Mouse (Mus musculus) macrophage (primary cell): ENCODE data around the gene Tex264. TPM values are rescaled to one million over a fixed set of nuclear protein-coding genes. Genes with fewer than 3 reads are reported as not detected.

Experiments
- H3K27ac ChIP-seq: fragments of 350-480 bp; formaldehyde crosslinking; 2 replicates; pipeline ENCODE4 v1.9.0; 2021
- H3K36me3 ChIP-seq: fragments of 350-480 bp; formaldehyde crosslinking; 2 replicates; pipeline ENCODE4 v1.9.0; 2021; ENCODE audit errors: inconsistent target
- H3K4me3 ChIP-seq: fragments of 350-480 bp; formaldehyde crosslinking; 2 replicates; pipeline ENCODE4 v1.9.0; 2021; ENCODE audit errors: inconsistent target
- H3K79me2 ChIP-seq: fragments of 350-480 bp; formaldehyde crosslinking; 2 replicates; pipeline ENCODE4 v1.9.0; 2021; ENCODE audit errors: inconsistent target
- WGBS: methylation state at CpG from one replicate; pipeline ENCODE4 v1.1.7; 2026; ENCODE audit warnings: inconsistent platforms; ENCODE audit not compliant: missing documents; 5-methylcytosine and 5-hydroxymethylcytosine counted together
- polyA plus RNA-seq: library from polyadenylated mRNA; stranded (reverse); fragments of 250-400 nt; gene quantifications from 3 replicates; pipeline ENCODE4 v1.2.4, GENCODE M21; 2018; ENCODE audit warnings: inconsistent platforms

Tex264 gene
- polyA plus RNA-seq, 1 experiment from 2014 or later: 91.7 TPM

DNA sequence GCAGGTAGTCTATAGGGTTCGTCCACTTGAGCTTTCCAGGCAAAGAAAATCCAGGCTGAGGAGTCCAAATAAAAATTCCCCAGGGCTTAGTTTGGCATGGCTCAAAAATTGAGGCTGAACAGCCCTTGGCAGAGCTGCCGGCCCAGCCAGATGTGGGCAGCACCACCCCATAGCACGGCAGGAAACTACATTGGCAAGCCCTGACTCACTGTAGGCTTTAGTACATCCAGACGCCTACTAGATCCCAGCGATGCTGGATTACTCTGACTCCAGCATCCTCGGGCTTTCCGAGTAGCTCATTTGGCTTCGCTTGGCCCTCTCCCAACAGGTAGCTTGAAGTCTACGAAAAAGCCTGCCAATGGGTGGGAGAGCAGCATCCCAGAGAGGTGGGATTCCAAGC is 4.7 kb downstream of the Tex264 start:
- Histone ChIP-seq H3K36me3 (peaks cover 44% of the 10 kb centered on the region), H3K79me2 (peaks cover 22% of the 10 kb centered on the region), H3K4me3 (no peak overlapping the region), H3K27ac (no peak overlapping the region)
- WGBS: 99% methylated on average over 9 of the region's 9 CpGs

DNA sequence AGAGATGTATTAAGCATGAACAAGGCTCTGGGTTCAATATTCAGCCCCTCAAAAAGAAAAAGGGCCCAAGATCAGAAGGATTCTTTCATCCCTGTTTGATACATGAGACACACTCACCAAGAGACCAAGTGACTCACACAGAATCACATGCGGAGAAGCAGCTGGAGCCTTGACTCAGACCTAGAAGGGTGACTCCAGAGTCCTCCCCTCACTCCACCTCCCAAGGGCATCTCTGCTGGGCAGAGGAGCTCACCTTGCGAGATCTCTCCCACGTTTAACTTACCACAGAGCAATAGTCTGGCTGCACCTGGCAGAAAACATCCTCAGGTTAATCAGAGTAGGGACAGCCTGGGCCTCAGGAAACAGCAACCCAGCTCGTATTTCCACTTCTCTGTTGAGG is 7.5 kb downstream of the Tex264 start:
- H3K36me3 ChIP-seq: peaks cover 53% of the 10 kb centered on the region
- 87% methylated on average over 4 of the region's 4 CpGs for WGBS
- H3K27ac ChIP-seq: no peak overlapping the region

DNA sequence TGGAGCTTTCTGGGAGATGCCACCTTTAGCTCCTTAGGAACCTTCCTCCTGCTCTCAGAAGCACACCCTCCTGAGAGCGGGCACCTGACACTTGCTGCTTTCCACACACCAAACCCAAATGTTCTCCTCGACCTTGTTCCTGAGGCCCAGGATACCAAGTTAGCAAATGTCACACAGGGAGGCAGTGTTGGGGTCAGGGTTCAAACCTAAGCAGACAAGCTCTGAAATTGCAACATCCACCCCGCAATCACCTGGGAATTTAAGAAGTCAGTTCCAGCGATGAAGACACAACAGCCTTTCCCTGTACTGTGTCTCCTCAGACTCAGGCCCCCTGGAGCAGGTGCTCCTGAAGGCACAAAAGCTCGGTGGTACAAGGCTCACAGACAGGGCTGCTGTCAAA is 8.0 kb downstream of the Tex264 start:
- no peak overlapping the region for H3K27ac ChIP-seq
- no peak overlapping the region for H3K4me3 ChIP-seq
- H3K36me3 ChIP-seq: peaks cover 57% of the 10 kb centered on the region
- 92% methylated on average over 5 of the region's 5 CpGs for WGBS
- H3K79me2 ChIP-seq: no peaks in the 10 kb centered on the region

More for the DNA sequence above, 7.5 kb downstream of the Tex264 start:
- Histone ChIP-seq H3K4me3 (no peak overlapping the region), H3K79me2 (peaks cover 4% of the 10 kb centered on the region; the same call in 1 of the 2 replicates)

DNA sequence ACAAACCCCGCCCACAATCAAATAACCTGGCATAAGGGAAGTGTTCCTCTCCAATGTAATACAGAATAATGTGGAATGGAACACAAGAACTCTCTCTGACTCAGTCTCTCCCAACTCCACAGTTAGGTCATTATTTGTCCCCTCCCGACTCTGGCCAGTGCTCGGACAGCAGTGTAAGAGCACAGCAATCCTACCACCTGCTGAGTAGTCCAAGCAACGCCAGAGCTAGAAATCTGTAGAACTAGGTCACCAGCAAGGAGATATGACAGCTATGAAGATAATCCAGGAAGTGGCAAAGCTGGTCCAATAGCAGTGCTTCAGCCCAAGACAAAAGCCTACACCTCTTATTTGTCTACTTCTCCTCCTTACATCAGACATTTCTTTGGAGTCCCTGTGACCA is 9.2 kb downstream of the Tex264 start:
- Histone ChIP-seq H3K4me3 (no peak overlapping the region), H3K27ac (no peak overlapping the region), H3K79me2 (no peaks in the 10 kb centered on the region), H3K36me3 (peaks cover 61% of the 10 kb centered on the region)
- 93% methylated on average over 4 of the region's 4 CpGs for WGBS

DNA sequence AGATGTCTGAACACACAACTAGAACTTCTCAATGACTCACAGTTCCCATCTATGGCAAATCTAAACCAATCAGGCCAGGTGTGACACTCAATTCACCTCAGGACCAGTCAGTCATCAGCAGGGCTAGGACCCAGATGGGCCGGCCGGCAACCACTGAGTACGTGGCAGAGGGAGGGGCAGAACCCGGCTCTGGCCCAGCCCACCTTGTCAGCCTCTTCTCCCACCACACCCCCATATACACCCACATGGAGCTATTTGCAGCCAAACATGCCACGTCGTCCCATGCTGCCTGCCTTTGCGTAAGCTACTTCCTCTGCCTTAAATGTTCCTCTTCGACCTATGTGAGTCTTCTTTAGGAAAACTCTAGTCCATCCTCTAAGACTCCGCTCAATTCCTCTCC is 9.8 kb downstream of the Tex264 start:
- Histone ChIP-seq H3K36me3 (peaks cover 61% of the 10 kb centered on the region), H3K4me3 (no peak overlapping the region), H3K79me2 (no peaks in the 10 kb centered on the region), H3K27ac (no peak overlapping the region)
- 73% methylated on average over 7 of the region's 9 CpGs for WGBS

DNA sequence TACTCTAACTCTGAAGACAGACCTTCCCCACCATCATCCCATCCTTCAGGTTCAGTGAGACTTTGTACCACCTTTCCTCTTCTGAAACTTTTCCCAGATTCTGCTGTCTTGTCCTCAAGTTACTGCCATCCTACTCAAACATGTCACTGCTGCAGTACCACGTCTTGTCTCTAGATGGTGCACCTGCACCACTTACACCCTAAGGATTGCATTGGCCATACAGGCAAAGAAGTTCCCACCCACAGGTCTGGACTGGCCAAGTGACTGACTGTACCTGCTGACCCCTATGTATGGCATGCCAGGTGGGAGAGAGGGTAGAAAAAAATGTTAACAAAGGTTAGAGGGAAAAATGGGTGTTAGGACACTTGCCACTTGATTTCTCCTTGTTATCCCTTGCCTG is 10.2 kb downstream of the Tex264 start:
- Histone ChIP-seq H3K4me3 (no peak overlapping the region), H3K79me2 (no peaks in the 10 kb centered on the region), H3K27ac (no peak overlapping the region), H3K36me3 (peaks cover 61% of the 10 kb centered on the region)
- 0% methylated on average over 1 of the region's 1 CpGs for WGBS

DNA sequence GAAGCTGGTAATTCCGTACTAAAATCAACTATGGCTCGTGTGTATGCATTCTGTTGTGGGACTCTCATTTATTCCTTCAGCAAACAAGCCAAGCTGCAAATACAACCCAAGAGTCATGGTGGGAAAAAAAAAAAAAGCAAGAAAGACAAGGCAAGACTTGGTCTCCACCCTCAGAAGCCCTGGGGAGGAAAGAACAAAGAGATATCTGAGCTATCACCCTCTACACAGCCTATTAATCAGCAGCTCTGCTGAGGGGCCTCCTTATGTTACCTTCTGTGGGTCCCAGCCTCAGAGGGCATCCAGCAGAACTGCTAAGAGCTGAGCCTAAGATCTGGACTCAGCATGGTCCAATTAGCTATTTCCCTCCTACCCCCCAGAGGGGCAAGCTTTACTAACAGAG is 11.9 kb downstream of the Tex264 start:
- Histone ChIP-seq H3K27ac (no peak overlapping the region), H3K79me2 (no peaks in the 10 kb centered on the region), H3K36me3 (peaks cover 61% of the 10 kb centered on the region), H3K4me3 (no peak overlapping the region)
- 93% methylated on average over 2 of the region's 2 CpGs for WGBS

DNA sequence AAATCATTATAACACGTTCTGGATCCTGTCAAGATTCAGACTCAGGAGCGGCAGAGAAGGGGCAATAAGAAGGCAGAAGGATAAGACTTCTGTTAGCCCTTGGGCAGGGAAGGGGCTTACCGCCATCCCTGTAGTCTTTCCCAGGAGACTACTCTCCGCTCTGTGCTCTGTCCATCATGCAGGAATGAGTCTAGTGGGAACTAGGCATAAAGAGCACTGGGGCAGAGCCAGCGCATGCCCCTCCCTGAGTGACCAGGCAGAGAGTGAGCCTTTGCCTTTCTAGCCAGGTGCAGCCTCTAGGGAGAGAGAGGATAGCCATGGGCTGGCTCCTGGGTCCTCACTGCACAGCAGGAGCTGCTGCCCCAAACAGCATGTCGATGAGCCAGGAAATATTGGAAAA is 20.9 kb downstream of the Tex264 start:
- no peak overlapping the region for H3K27ac ChIP-seq
- WGBS: 97% methylated on average over 6 of the region's 6 CpGs
- H3K36me3 ChIP-seq: peaks cover 95% of the 10 kb centered on the region
- no peaks in the 10 kb centered on the region for H3K79me2 ChIP-seq
- no peak overlapping the region for H3K4me3 ChIP-seq

DNA sequence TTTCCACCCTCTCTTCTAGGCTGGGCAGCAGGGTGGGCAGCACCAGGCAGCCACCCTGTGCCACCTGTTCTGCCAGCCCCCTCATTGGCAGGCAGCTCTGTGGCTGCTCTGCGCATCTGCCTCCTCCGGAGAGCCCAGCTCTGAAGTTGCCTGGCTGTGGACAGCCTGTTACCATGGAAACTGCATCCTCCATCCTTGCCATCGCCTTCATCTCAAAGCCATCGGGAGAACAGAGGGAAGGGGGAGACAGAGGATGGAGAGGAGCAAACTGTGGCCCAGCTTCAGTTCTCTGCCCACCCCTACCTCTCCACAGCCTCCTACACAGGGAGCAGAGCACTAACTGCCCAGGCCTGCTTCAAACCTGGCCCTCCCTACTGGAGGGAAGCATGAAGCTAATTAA is 21.3 kb downstream of the Tex264 start:
- Histone ChIP-seq H3K27ac (no peak overlapping the region), H3K4me3 (no peak overlapping the region), H3K79me2 (no peaks in the 10 kb centered on the region), H3K36me3 (peaks cover 94% of the 10 kb centered on the region)
- 92% methylated on average over 4 of the region's 4 CpGs for WGBS

DNA sequence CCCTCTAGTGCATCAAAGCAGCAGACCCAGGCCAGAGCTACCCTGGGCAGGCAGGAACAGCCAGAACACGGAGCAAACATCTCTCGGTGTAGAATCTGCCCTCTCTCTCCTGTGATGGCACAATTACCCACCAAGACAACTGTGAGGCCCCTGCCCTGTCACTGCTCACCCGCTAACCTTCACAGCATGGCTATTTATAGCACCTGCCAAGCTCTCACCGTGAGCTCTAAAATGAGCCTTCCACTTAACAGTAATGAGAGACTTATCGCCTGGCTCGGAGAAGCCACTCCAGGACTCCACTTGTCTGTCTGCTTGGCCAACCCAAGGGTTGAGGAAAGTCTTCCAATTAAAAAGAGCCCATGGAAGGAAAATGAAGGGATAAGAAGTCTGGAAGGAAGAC is 22.5 kb downstream of the Tex264 start:
- H3K27ac ChIP-seq: no peak overlapping the region
- H3K36me3 ChIP-seq: peaks cover 93% of the 10 kb centered on the region
- no peak overlapping the region for H3K4me3 ChIP-seq
- WGBS: 95% methylated on average over 4 of the region's 6 CpGs
- no peaks in the 10 kb centered on the region for H3K79me2 ChIP-seq

DNA sequence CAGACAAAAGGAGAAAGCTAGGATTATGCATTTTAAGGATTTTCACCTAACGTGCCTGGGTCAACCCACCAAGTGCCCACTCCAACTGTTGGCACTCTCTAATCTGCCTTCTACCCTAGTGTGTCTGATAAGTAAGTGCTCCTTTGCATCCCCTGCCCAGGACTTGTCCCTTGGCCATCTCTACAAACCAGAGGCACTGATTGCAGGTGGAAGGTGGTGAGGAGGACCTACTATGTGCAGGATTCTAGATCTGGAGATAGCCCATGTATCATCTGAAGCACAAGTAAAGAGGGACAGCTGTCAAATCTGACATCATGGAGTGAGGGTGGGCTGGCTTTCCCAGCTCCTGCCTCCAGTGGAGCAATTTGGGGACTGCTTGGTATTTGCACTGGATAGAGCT is 25.8 kb downstream of the Tex264 start:
- no peak overlapping the region for H3K27ac ChIP-seq
- peaks cover 60% of the 10 kb centered on the region for H3K36me3 ChIP-seq
- H3K79me2 ChIP-seq: no peaks in the 10 kb centered on the region
- H3K4me3 ChIP-seq: no peak overlapping the region
- 100% methylated on average over 1 of the region's 1 CpGs for WGBS

DNA sequence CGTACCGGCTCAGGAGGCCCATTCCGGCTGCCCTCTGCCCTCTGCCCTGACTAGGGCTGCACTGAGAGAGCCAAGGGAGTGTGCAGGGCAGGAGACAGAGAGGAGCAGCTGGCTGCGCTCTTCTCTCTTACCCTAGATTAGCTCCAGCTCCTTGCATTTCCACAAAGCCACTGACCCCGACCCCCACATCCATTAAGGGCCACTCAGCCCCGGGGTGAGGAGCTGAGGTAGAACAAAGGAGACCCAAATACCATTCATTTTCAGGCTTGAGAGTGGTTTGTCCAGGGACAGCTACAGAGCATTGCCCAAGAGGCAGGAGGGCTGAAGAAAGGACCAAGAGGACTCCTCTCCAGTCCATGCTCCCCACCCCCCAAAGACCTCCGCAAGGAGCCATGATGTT is 26.3 kb downstream of the Tex264 start:
- Histone ChIP-seq H3K4me3 (no peak overlapping the region), H3K27ac (no peak overlapping the region), H3K36me3 (peaks cover 56% of the 10 kb centered on the region), H3K79me2 (no peaks in the 10 kb centered on the region)
- WGBS: 89% methylated on average over 7 of the region's 7 CpGs

DNA sequence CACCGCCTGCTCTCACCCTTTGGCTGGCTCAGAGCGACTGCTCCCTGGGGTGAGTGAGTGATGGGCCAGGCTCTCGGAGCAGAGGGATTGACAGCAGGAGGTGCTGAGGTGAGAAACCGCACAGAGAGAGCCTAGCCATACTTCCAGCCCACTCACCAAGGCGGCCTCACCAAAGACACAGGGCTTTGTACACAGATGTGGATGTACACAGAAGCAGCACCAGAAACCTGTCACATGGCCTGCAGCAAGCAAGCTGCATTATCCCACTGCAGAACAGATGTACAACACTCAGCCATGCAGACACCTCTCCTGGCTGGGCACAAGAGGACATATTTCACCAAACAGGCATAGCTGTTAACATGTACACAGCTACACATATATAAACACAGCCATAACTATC is 28.1 kb downstream of the Tex264 start:
- no peak overlapping the region for H3K4me3 ChIP-seq
- H3K27ac ChIP-seq: no peak overlapping the region
- no peaks in the 10 kb centered on the region for H3K79me2 ChIP-seq
- 92% methylated on average over 5 of the region's 5 CpGs for WGBS
- peaks cover 42% of the 10 kb centered on the region for H3K36me3 ChIP-seq

DNA sequence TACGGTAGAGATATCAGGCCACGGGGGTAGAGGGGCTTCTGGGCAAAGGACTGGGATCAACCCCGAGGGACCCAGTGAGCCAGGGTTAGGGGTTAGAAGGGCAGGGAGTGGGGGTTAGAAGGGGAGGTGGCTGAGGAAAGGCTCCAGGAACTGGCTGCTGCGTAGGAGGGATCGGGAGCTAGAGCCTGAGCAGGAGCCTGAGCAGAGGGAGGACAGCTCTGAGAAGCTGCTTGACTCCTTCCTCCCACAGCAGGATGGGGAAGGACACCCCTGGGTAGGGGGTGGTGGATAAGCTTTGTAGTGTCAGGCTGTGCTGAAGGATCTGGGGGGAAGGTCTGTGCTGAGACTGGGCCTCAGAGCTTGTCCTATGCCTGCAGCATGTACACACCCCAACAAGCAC is 28.9 kb downstream of the Tex264 start:
- 53% methylated on average over 3 of the region's 5 CpGs for WGBS
- peaks cover 34% of the 10 kb centered on the region for H3K36me3 ChIP-seq
- no peak overlapping the region for H3K27ac ChIP-seq
- no peak overlapping the region for H3K4me3 ChIP-seq
- no peaks in the 10 kb centered on the region for H3K79me2 ChIP-seq

DNA sequence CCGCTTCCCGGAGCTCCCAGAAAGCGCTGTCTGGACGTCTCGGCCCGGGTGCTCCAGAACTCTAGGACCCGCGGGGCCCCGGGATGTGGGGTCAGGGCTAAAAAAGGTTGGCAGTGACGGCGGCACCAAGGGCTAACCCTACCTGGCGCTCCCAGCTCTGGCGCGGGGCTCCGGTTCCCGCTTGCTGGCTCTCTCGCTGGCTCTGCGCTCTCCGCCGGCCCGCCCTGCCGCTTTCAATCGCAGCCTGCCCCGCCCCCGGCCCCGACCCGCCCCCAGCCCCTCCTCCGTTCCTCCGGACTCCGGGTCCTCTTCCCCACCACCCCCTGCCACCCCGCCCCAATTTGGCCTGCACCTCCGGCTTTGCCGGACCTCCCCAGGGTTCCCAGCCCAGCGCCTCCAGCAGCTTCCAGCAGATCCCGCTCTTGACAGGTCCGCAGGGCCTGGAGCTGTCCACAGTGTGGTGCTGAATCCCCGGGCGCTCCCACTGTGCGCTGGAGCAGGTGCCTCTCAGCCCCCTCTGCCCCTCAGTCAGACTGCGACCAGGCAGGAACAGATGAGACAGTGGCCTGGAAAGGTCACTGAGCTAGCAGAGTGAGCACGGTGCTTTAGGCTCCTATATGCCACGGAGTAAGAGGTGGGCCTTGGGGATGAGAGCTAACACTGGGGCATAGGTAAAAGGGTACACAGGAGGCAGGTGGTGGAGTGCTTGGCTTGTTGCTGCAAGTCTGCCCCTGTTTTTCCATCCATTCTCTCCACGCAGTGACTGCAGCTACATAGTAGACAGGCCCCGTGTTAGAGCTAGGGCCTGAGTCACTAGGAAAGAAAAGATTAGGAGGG is 29.6 kb downstream of the Tex264 start, which contains the start of gene Grm2:
Grm2 (minus strand) TSS at position 199 of the 837 bp plus-strand sequence.
- 6% methylated on average over 44 of the region's 44 CpGs for WGBS
- H3K4me3 ChIP-seq: no peak within 1 kb of the TSS
- no peak within 1 kb of the TSS for H3K27ac ChIP-seq
- H3K79me2 ChIP-seq: no peaks in the 10 kb centered on the region
- H3K36me3 ChIP-seq: peaks cover 27% of the 10 kb centered on the region

DNA sequence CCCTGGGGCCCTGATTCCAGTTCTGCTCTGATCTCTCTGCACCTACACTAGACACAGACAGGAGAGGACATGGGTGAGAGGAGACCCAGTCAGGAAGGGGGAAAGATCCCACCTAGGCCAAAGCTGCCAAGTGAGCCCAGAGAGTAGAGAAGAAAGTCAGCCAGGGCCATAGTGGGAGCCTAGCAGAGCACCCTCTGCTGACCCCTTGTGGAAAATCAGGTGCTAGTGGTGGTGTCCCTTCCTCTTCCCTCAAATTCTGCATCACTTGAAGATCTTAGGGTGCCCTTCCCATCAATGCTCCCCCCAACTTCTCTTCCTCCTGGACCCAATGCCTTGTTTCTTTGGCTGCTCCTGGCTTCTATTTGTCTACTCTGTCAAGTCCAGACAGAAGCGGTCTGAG is 33.0 kb downstream of the Tex264 start:
- H3K27ac ChIP-seq: no peak overlapping the region
- no peaks in the 10 kb centered on the region for H3K79me2 ChIP-seq
- H3K36me3 ChIP-seq: no peaks in the 10 kb centered on the region
- 50% methylated on average over 1 of the region's 1 CpGs for WGBS
- H3K4me3 ChIP-seq: no peak overlapping the region
